7 mouse cellular contexts compared by ENCODE assay signal in genomic region chr12:99640214-99641151, GRCm38 (mm10).
A peak's percentile ranks its signal among the peaks of the same experiment; 100 is the strongest.
DNase-seq lines count a peak whose midpoint lies in the region; ATAC-seq and TF ChIP-seq lines count a peak whose summit lies in the region.

No protein-coding gene starts in this region.

- 0 out of 2 replicates have a peak overlapping the region, but pooled peaks have one; percentile 14 for H3K4me3 ChIP-seq in embryonic facial prominence, embryonic 12.5 days
- peak overlapping the region; percentile 21 for H3K4me3 ChIP-seq in hindbrain, embryonic 11.5 days (ENCODE audit: low read depth, low read length)
- H3K4me3 ChIP-seq in liver, postnatal 0 days (ENCODE audit: low read depth, low read length), result peak overlapping the region; percentile 30
- 0 out of 2 replicates have a peak overlapping the region, but pooled peaks have one; percentile 1 for H3K4me3 ChIP-seq in neural tube, embryonic 12.5 days

- TF ChIP-seq CTCF in liver, postnatal 0 days (IDR thresholded peaks at IDR 0.05; ENCODE audit: low read depth), result no peak

- H3K36me3 ChIP-seq in embryonic facial prominence, embryonic 12.5 days, result no peaks in the 10 kb centered on the region
- no peaks in the 10 kb centered on the region for H3K36me3 ChIP-seq in hindbrain, embryonic 11.5 days (ENCODE audit: control insufficient read depth, insufficient read depth, low read length)
- H3K36me3 ChIP-seq in liver, postnatal 0 days (replicated peaks; ENCODE audit: insufficient read depth, low read length), result no peaks in the 10 kb centered on the region
- no peaks in the 10 kb centered on the region for H3K36me3 ChIP-seq in neural tube, embryonic 12.5 days

- ATAC-seq in embryonic facial prominence, embryonic 12.5 days (ENCODE audit: insufficient number of reproducible peaks, insufficient read depth, low FRiP score, low TSS enrichment), result no peak
- peak; percentile 82 for ATAC-seq in hindbrain, embryonic 11.5 days (ENCODE audit: low FRiP score)
- peak; percentile 11 for ATAC-seq in liver, postnatal 0 days
- ATAC-seq in neural tube, embryonic 12.5 days (ENCODE audit: low FRiP score, low read depth), result peak; percentile 80

- WGBS in embryonic facial prominence, embryonic 12.5 days, result 7% methylated on average over 18 of the region's 18 CpGs
- 7% methylated on average over 18 of the region's 18 CpGs for WGBS in hindbrain, embryonic 11.5 days
- 19% methylated on average over 18 of the region's 18 CpGs for WGBS in liver, postnatal 0 days (ENCODE audit: insufficient replicate concordance)
- WGBS in neural tube, embryonic 12.5 days, result 3% methylated on average over 18 of the region's 18 CpGs

- H3K4me2 ChIP-seq in embryonic facial prominence, embryonic 12.5 days (replicated peaks), result peak overlapping the region; percentile 47
- peak overlapping the region; percentile 42 for H3K4me2 ChIP-seq in hindbrain, embryonic 11.5 days (replicated peaks; ENCODE audit: low read depth, low read length)
- H3K4me2 ChIP-seq in liver, postnatal 0 days (ENCODE audit: low read depth, low read length), result peak overlapping the region; percentile 62
- H3K4me2 ChIP-seq in neural tube, embryonic 12.5 days (replicated peaks), result peak overlapping the region; percentile 56

- TF ChIP-seq EP300 in liver, postnatal 0 days (IDR thresholded peaks at IDR 0.05; ENCODE audit: low read depth), result no peak

- peaks cover 28% of the 10 kb centered on the region for H3K9me3 ChIP-seq in embryonic facial prominence, embryonic 12.5 days
- H3K9me3 ChIP-seq in hindbrain, embryonic 11.5 days (ENCODE audit: control insufficient read depth, low read length), result peaks cover 10% of the 10 kb centered on the region
- peaks cover 12% of the 10 kb centered on the region for H3K9me3 ChIP-seq in liver, postnatal 0 days (ENCODE audit: low read length)
- peaks cover 17% of the 10 kb centered on the region for H3K9me3 ChIP-seq in neural tube, embryonic 12.5 days

- DNase-seq in right cerebral cortex, postnatal 10 days (ENCODE audit: low spot score in 2 of 2), result peak; percentile 56 to 59
- no peak for DNase-seq in right cerebral cortex, postnatal 25 days
- peak; percentile 56 for DNase-seq in hindbrain, embryonic 11.5 days (ENCODE audit: low spot score)
- peak; percentile 24 for DNase-seq in liver, postnatal 0 days
- DNase-seq in ovary, postnatal 36 days (ENCODE audit: low spot score), result no peak

- H3K27ac ChIP-seq in embryonic facial prominence, embryonic 12.5 days, result peak overlapping the region; percentile 30; the same call in 1 of the 2 replicates
- peak overlapping the region; percentile 67 for H3K27ac ChIP-seq in hindbrain, embryonic 11.5 days (ENCODE audit: low read depth, low read length)
- H3K27ac ChIP-seq in liver, postnatal 0 days (ENCODE audit: low read depth), result peak overlapping the region; percentile 79
- H3K27ac ChIP-seq in neural tube, embryonic 12.5 days, result no peak overlapping the region

- no peaks in the 10 kb centered on the region for H3K27me3 ChIP-seq in embryonic facial prominence, embryonic 12.5 days
- no peaks in the 10 kb centered on the region for H3K27me3 ChIP-seq in hindbrain, embryonic 11.5 days (ENCODE audit: control insufficient read depth, insufficient read depth, low read length)
- no peaks in the 10 kb centered on the region for H3K27me3 ChIP-seq in liver, postnatal 0 days (ENCODE audit: insufficient read depth, low read length)
- H3K27me3 ChIP-seq in neural tube, embryonic 12.5 days (replicated peaks), result no peaks in the 10 kb centered on the region

- H3K4me1 ChIP-seq in embryonic facial prominence, embryonic 12.5 days, result peaks cover 19% of the 10 kb centered on the region
- H3K4me1 ChIP-seq in hindbrain, embryonic 11.5 days (replicated peaks; ENCODE audit: control insufficient read depth, insufficient read depth, low read length), result peaks cover 5% of the 10 kb centered on the region; the same call in 1 of the 2 replicates
- H3K4me1 ChIP-seq in liver, postnatal 0 days (ENCODE audit: insufficient read depth), result peaks cover 4% of the 10 kb centered on the region; the same call in 1 of the 2 replicates
- peaks cover 20% of the 10 kb centered on the region for H3K4me1 ChIP-seq in neural tube, embryonic 12.5 days

- H3K9ac ChIP-seq in embryonic facial prominence, embryonic 12.5 days, result no peak overlapping the region
- H3K9ac ChIP-seq in hindbrain, embryonic 11.5 days (ENCODE audit: low read depth, low read length), result peak overlapping the region; percentile 49
- no peak overlapping the region for H3K9ac ChIP-seq in liver, postnatal 0 days (replicated peaks)
- H3K9ac ChIP-seq in neural tube, embryonic 12.5 days, result 0 out of 2 replicates have a peak overlapping the region, but pooled peaks have one; percentile 26

Comparison
In these comparisons a context has a peak if more than half of its experiments do, and no peak if none do; other contexts are left out.
1. DNase-seq: peak in right cerebral cortex, postnatal 10 days (2 of 2), hindbrain, embryonic 11.5 days (single experiment) and liver, postnatal 0 days (single experiment); none in right cerebral cortex, postnatal 25 days (single experiment) and ovary, postnatal 36 days (single experiment).
2. H3K9ac ChIP-seq: peak in hindbrain, embryonic 11.5 days (single experiment) and neural tube, embryonic 12.5 days (single experiment); none in embryonic facial prominence, embryonic 12.5 days (single experiment) and liver, postnatal 0 days (single experiment).
3. Peak in every context shown above with its lines, with median percentiles within 50 percentile points of each other: H3K4me2 ChIP-seq and H3K4me3 ChIP-seq.